Comparison of ENCODE assay signal across 8 mouse cellular contexts in the genomic region with DNA sequence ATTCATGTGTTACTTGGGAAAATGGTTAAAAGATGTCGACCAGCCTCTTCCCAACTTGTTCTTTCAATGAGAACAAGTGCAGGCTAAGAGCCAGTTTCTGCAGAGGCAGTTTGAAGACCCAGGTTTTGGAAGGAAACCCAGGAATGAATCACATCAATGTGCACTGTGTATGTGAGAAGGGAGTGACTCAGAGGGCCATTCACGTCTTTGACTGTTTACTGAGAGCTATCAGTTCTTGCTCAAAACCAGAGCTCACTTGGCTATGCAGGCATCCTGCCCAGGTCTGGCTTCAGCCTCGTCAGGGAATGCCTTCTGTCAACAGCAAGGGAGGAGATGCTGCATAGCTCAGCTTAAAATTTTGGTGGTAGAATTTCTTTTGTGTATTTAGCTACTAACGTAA. TPM values are rescaled to one million over a fixed set of nuclear protein-coding genes. Genes with fewer than 3 reads are reported as not detected.
DNase-seq lines count a peak whose midpoint lies in the region; ATAC-seq lines count a peak whose summit lies in the region.

No protein-coding gene starts in this region.

- H3K36me3 ChIP-seq in liver, embryonic 11.5 days (ENCODE audit: control insufficient read depth, insufficient read depth, low read length): no peaks in the 10 kb centered on the region

- H3K9me3 ChIP-seq in liver, embryonic 11.5 days (ENCODE audit: control insufficient read depth, low read length): no peaks in the 10 kb centered on the region

- H3K4me2 ChIP-seq in liver, embryonic 11.5 days: no peak overlapping the region

- ATAC-seq in liver, embryonic 11.5 days (replicated peaks; ENCODE audit: low FRiP score): no peak

- WGBS in liver, embryonic 11.5 days: 50% methylated on average over 4 of the region's 4 CpGs

- H3K27ac ChIP-seq in liver, embryonic 11.5 days (ENCODE audit: low read depth, low read length): no peak overlapping the region

- DNase-seq in ovary, adult 18-20 months (ENCODE audit: low spot score): peak; percentile 52
- DNase-seq in ovary, postnatal 10 days (ENCODE audit: low spot score): no peak
- peak; percentile 68 to 70 for DNase-seq in frontal cortex, postnatal 36 days (ENCODE audit: low spot score in 2 of 2)
- DNase-seq in layer of hippocampus, adult 18-20 months (ENCODE audit: low spot score in 2 of 2): peak; percentile 70 to 83
- peak; percentile 66 to 88 for DNase-seq in lung, postnatal 4 days
- DNase-seq in liver, embryonic 11.5 days (ENCODE audit: low spot score): no peak
- no peak for DNase-seq in cerebellum, adult 9-11 months
- DNase-seq in kidney, postnatal 36 days: no peak

- peaks cover 3% of the 10 kb centered on the region; the same call in 1 of the 2 replicates for H3K4me1 ChIP-seq in liver, embryonic 11.5 days (replicated peaks; ENCODE audit: control insufficient read depth, insufficient read depth, low read length)

- no peak overlapping the region for H3K4me3 ChIP-seq in liver, embryonic 11.5 days (ENCODE audit: low read depth, low read length)

- no peak overlapping the region for H3K9ac ChIP-seq in liver, embryonic 11.5 days (ENCODE audit: low read depth, low read length)

- H3K27me3 ChIP-seq in liver, embryonic 11.5 days (replicated peaks; ENCODE audit: control insufficient read depth, insufficient read depth, low read length): no peaks in the 10 kb centered on the region

RNA-seq across cellular contexts. Expression of a gene that starts 17.0 kb away (rescaled TPM):
- 1 to 10 TPM; 3.0 to 5.9 TPM for total RNA-seq in layer of hippocampus, adult 18-20 months (2021)
- 5.9 and 7.1 TPM in 2 replicates for polyA plus RNA-seq in liver, embryonic 11.5 days (2014; fragmentation: Nextera tagmentation; extraction: Ambion mirVana)

Comparison
In these comparisons a context has a peak if more than half of its experiments do, and no peak if none do; other contexts are left out.
1. DNase-seq: peak in ovary, adult 18-20 months (single experiment), frontal cortex, postnatal 36 days (2 of 2), layer of hippocampus, adult 18-20 months (2 of 2) and lung, postnatal 4 days (2 of 2); none in ovary, postnatal 10 days (single experiment), liver, embryonic 11.5 days (single experiment), cerebellum, adult 9-11 months (single experiment) and kidney, postnatal 36 days (0 of 2).